Mouse (Mus musculus) olfactory bulb, adult 2 months (tissue): ENCODE measurements around the gene Isx.

Source experiments
- CTCF ChIP-seq: fragments of 200-500 bp; IDR thresholded peaks from 2 replicates; pipeline ENCODE4 v1.5.1; 2012; ENCODE audit warnings: low read depth, mild to moderate bottlenecking, low read length, moderate library complexity; ENCODE audit not compliant: insufficient read depth
- POLR2A ChIP-seq: fragments of 200-500 bp; IDR thresholded peaks from 2 replicates; pipeline ENCODE4 v1.6.1; 2012; ENCODE audit warnings: mild to moderate bottlenecking, low read depth, low read length, moderate library complexity; ENCODE audit not compliant: insufficient read depth

- no peak for TF ChIP-seq CTCF
- TF ChIP-seq POLR2A = no peak
These were observed 21.1 kb upstream of the Isx start for GRCm38 (mm10) chr8:74851837-74852236.
